Mouse (Mus musculus): Measurements from ENCODE around the gene Wdr35. TPM values are rescaled to one million over a fixed set of nuclear protein-coding genes. Genes with fewer than 3 reads are reported as not detected.

Gene Wdr35
- polyA plus RNA-seq, 1 experiment = 0.01 TPM

- H3K27me3 ChIP-seq (ENCODE audit: control insufficient read depth) = no peaks in the 10 kb centered on the region
- no peak overlapping the region for H3K4me3 ChIP-seq (replicated peaks)
- H3K4me1 ChIP-seq (ENCODE audit: control insufficient read depth) = no peaks in the 10 kb centered on the region
- TF ChIP-seq GATA1 (IDR thresholded peaks at IDR 0.05; ENCODE audit: low read length) (no peak), TAL1 (IDR thresholded peaks at IDR 0.05; ENCODE audit: low read length) (no peak)
- no peaks in the 10 kb centered on the region for H3K9me3 ChIP-seq (ENCODE audit: control insufficient read depth, low read length)
- no peaks in the 10 kb centered on the region for H3K36me3 ChIP-seq (ENCODE audit: control insufficient read depth)
These were observed 80.3 kb downstream of the Wdr35 start for GRCm38 (mm10) chr12:9054012-9054411.

GRCm38 (mm10) chr12:9055269-9055668, 81.6 kb downstream of the Wdr35 start:
- no peaks in the 10 kb centered on the region for H3K36me3 ChIP-seq (ENCODE audit: control insufficient read depth)
- H3K27me3 ChIP-seq (ENCODE audit: control insufficient read depth) = no peaks in the 10 kb centered on the region
- H3K4me3 ChIP-seq (replicated peaks) = no peak overlapping the region
- TF ChIP-seq TAL1 (IDR thresholded peaks at IDR 0.05; ENCODE audit: low read length) (no peak), GATA1 (IDR thresholded peaks at IDR 0.05; ENCODE audit: low read length) (no peak)
- no peaks in the 10 kb centered on the region for H3K4me1 ChIP-seq (ENCODE audit: control insufficient read depth)
- no peaks in the 10 kb centered on the region for H3K9me3 ChIP-seq (ENCODE audit: control insufficient read depth, low read length)

DNA sequence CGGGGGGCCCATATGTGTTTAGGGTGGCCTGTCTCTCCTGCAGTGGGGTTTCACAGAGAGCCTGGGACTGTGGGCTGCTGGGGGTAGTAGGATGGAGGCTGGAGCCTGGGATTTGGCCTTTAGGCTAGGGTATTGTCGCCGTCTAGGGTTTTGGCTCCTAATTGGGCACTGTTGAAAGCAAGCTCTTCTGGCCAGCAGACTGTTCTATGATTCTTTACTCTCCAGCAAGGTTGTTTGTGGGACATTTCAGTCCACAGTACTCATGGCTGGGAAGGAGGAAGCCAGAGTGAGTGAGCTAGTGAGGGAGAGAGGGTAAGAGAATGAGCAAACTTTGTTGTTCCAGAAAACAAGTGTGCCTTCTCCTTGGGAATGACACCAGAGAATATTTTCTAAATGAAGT, 85.8 kb downstream of the Wdr35 start:
- Histone ChIP-seq H3K27me3 (ENCODE audit: control insufficient read depth) (no peaks in the 10 kb centered on the region), H3K4me3 (replicated peaks) (no peak overlapping the region), H3K9me3 (ENCODE audit: control insufficient read depth, low read length) (no peaks in the 10 kb centered on the region), H3K4me1 (ENCODE audit: control insufficient read depth) (no peaks in the 10 kb centered on the region), H3K36me3 (ENCODE audit: control insufficient read depth) (no peaks in the 10 kb centered on the region)
- no peak for TF ChIP-seq GATA1 (IDR thresholded peaks at IDR 0.05; ENCODE audit: low read length)
- TF ChIP-seq TAL1 (IDR thresholded peaks at IDR 0.05; ENCODE audit: low read length) = no peak

- no peak overlapping the region for H3K4me3 ChIP-seq (replicated peaks)
- TF ChIP-seq TAL1 (IDR thresholded peaks at IDR 0.05; ENCODE audit: low read length) = no peak
- no peak for TF ChIP-seq GATA1 (IDR thresholded peaks at IDR 0.05; ENCODE audit: low read length)
- no peaks in the 10 kb centered on the region for H3K4me1 ChIP-seq (ENCODE audit: control insufficient read depth)
- no peaks in the 10 kb centered on the region for H3K9me3 ChIP-seq (ENCODE audit: control insufficient read depth, low read length)
- no peaks in the 10 kb centered on the region for H3K27me3 ChIP-seq (ENCODE audit: control insufficient read depth)
- no peaks in the 10 kb centered on the region for H3K36me3 ChIP-seq (ENCODE audit: control insufficient read depth)
These were observed 86.3 kb downstream of the Wdr35 start for GRCm38 (mm10) chr12:9059965-9060364.

GRCm38 (mm10) chr12:9063611-9064010, 89.9 kb downstream of the Wdr35 start:
- Histone ChIP-seq H3K27me3 (ENCODE audit: control insufficient read depth) (no peaks in the 10 kb centered on the region), H3K36me3 (ENCODE audit: control insufficient read depth) (no peaks in the 10 kb centered on the region), H3K4me3 (replicated peaks) (no peak overlapping the region), H3K4me1 (ENCODE audit: control insufficient read depth) (no peaks in the 10 kb centered on the region), H3K9me3 (ENCODE audit: control insufficient read depth, low read length) (no peaks in the 10 kb centered on the region)
- TF ChIP-seq TAL1 (IDR thresholded peaks at IDR 0.05; ENCODE audit: low read length) (no peak), GATA1 (IDR thresholded peaks at IDR 0.05; ENCODE audit: low read length) (no peak)

DNA sequence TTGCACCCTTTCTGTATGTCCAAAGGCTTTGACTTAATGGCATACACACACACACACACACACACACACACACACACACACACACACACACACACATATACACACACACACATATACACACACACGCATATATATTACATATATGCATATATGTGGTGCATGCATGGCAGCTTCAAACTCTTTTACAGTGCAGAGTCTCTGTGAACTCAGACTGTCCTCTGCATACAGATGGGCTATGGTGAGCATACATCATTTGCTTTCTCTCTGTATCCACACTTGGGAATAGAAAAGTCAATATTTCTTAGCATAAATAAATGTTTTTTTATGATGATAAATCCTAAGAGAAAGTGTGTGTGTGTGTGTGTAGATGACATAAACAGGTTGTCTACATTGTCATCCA, 97.4 kb downstream of the Wdr35 start:
- no peaks in the 10 kb centered on the region for H3K4me1 ChIP-seq (ENCODE audit: control insufficient read depth)
- no peak overlapping the region for H3K4me3 ChIP-seq (replicated peaks)
- TF ChIP-seq GATA1 (IDR thresholded peaks at IDR 0.05; ENCODE audit: low read length) (no peak), TAL1 (IDR thresholded peaks at IDR 0.05; ENCODE audit: low read length) (no peak)
- H3K36me3 ChIP-seq (ENCODE audit: control insufficient read depth) = no peaks in the 10 kb centered on the region
- no peaks in the 10 kb centered on the region for H3K9me3 ChIP-seq (ENCODE audit: control insufficient read depth, low read length)
- H3K27me3 ChIP-seq (ENCODE audit: control insufficient read depth) = no peaks in the 10 kb centered on the region

DNA sequence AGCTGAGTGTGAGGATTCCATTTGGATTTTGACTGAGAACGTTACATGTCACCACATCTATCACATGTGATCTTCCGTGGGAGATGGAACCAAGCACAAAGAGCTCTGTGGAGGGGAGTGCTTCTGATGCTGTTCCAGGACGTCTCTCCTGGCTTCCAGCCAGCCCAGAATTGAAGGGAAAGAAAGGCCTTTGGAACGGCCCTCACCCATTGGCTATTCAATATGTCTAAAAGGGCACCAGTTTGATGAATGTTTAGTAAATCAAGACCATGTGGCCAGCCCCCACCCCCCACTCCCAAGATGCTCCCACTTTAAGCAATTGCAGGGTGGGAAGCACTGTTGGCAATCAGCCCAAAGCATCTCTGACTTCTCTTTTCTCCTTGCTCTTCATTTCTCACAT, 97.8 kb downstream of the Wdr35 start:
- H3K36me3 ChIP-seq (ENCODE audit: control insufficient read depth) = no peaks in the 10 kb centered on the region
- H3K9me3 ChIP-seq (ENCODE audit: control insufficient read depth, low read length) = no peaks in the 10 kb centered on the region
- no peak overlapping the region for H3K4me3 ChIP-seq (replicated peaks)
- TF ChIP-seq TAL1 (IDR thresholded peaks at IDR 0.05; ENCODE audit: low read length) (no peak), GATA1 (IDR thresholded peaks at IDR 0.05; ENCODE audit: low read length) (no peak)
- H3K4me1 ChIP-seq (ENCODE audit: control insufficient read depth) = no peaks in the 10 kb centered on the region
- no peaks in the 10 kb centered on the region for H3K27me3 ChIP-seq (ENCODE audit: control insufficient read depth)

- no peaks in the 10 kb centered on the region for H3K36me3 ChIP-seq (ENCODE audit: control insufficient read depth)
These were observed 103.9 kb downstream of the Wdr35 start for GRCm38 (mm10) chr12:9077554-9078125.

More at GRCm38 (mm10) chr12:9077554-9078125, 103.9 kb downstream of the Wdr35 start:
- no peaks in the 10 kb centered on the region for H3K27me3 ChIP-seq (ENCODE audit: control insufficient read depth)
- H3K4me1 ChIP-seq (ENCODE audit: control insufficient read depth) = no peaks in the 10 kb centered on the region
- no peak overlapping the region for H3K4me3 ChIP-seq (replicated peaks)
- no peak for TF ChIP-seq GATA1 (IDR thresholded peaks at IDR 0.05; ENCODE audit: low read length)
- TF ChIP-seq TAL1 (IDR thresholded peaks at IDR 0.05; ENCODE audit: low read length) = no peak
- no peaks in the 10 kb centered on the region for H3K9me3 ChIP-seq (ENCODE audit: control insufficient read depth, low read length)

Other genes starting within 250 kb of the Wdr35 start
- gene Sdc1, start 202.6 kb upstream of the Wdr35 start, polyA plus RNA-seq (2012) = 0.07 and 0.23 TPM in 2 replicates
- gene Laptm4a, start 52.2 kb upstream of the Wdr35 start, polyA plus RNA-seq (2012) = 0.72 and 1.2 TPM in 2 replicates
- gene Matn3, start 26.0 kb upstream of the Wdr35 start, polyA plus RNA-seq (2012) = not detected in 2 replicates
- 0.41 and 0.55 TPM in 2 replicates for gene Ttc32, start 56.1 kb downstream of the Wdr35 start, polyA plus RNA-seq (2012)